Mouse (Mus musculus) embryonic facial prominence, embryonic 12.5 days (tissue): ENCODE data around the gene Adcy7. TPM values are rescaled to one million over a fixed set of nuclear protein-coding genes. Genes with fewer than 3 reads are reported as not detected.

ENCODE experiments used
- ATAC-seq: fragments of 200-750 bp; cut with Nextera tagmentation; 2 replicates; pipeline ENCODE4 v1.8.0; 2017; ENCODE audit not compliant: insufficient number of reproducible peaks, insufficient read depth, low FRiP score, low TSS enrichment
- H3K27ac ChIP-seq: fragments of 300-500 bp; sonication (generic); 2 replicates; pipeline ENCODE4 v1.5.1; 2016; ENCODE audit warnings: mild to moderate bottlenecking
- H3K27me3 ChIP-seq: fragments of 300-500 bp; sonication (generic); 2 replicates; pipeline ENCODE4 v1.6.1; 2016; ENCODE audit warnings: mild to moderate bottlenecking, moderate library complexity
- H3K36me3 ChIP-seq: fragments of 300-500 bp; sonication (generic); 2 replicates; pipeline ENCODE4 v1.6.1; 2016; ENCODE audit warnings: mild to moderate bottlenecking
- H3K4me1 ChIP-seq: fragments of 300-500 bp; sonication (generic); 2 replicates; pipeline ENCODE4 v1.6.1; 2016
- H3K4me2 ChIP-seq: fragments of 300-500 bp; sonication (generic); replicated peaks from 2 replicates; pipeline ENCODE4 v1.6.1; 2016; ENCODE audit warnings: mild to moderate bottlenecking, moderate library complexity
- H3K4me3 ChIP-seq: fragments of 300-500 bp; sonication (generic); 2 replicates; pipeline ENCODE4 v1.5.1; 2016; ENCODE audit warnings: mild to moderate bottlenecking
- H3K9ac ChIP-seq: fragments of 300-500 bp; sonication (generic); 2 replicates; pipeline ENCODE4 v1.6.1; 2016; ENCODE audit warnings: mild to moderate bottlenecking, moderate library complexity
- H3K9me3 ChIP-seq: fragments of 300-500 bp; sonication (generic); 2 replicates; pipeline ENCODE4 v1.6.1; 2016; ENCODE audit warnings: mild to moderate bottlenecking, moderate library complexity
- WGBS: fragments of 180-500 bp; shearing (Covaris S2); methylation state at CpG from one replicate; pipeline ENCODE4 v1.1.7; 2016; 5-methylcytosine and 5-hydroxymethylcytosine counted together
- polyA plus RNA-seq: library from polyadenylated mRNA; unstranded; fragments of >200 nt; fragmentation: Nextera tagmentation; extraction: Ambion mirVana; gene quantifications from 2 replicates; pipeline ENCODE4 v1.2.1, GENCODE M21; 2016

The Adcy7 gene
- polyA plus RNA-seq, 1 experiment from 2014 or later: 4.1 TPM

DNA sequence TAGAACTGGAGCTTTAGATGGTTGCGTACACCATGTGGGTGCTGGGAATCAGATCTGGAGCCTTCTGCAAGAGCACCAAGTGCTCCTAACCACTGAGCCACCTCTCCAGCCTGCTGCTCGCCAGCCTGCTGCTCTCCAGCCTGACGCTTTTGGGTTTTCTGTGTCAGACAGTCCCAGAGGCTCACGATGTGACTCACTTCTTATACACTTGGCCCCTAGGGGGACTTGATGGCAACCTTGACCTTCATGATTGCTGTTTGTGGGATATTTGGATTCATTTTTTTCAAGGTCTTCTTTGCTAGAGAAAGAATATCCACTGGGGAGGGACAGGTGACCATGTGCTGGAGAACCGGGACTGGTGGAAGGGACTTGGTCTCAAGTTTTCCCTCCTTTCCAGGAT is 49.2 kb downstream of the Adcy7 start:
- Histone ChIP-seq H3K9ac (no peak overlapping the region), H3K9me3 (no peaks in the 10 kb centered on the region), H3K36me3 (peaks cover 19% of the 10 kb centered on the region), H3K27ac (no peak overlapping the region), H3K4me2 (no peak overlapping the region), H3K4me3 (no peak overlapping the region), H3K27me3 (no peaks in the 10 kb centered on the region), H3K4me1 (peaks cover 11% of the 10 kb centered on the region)
- no peak for ATAC-seq
- 88% methylated on average over 5 of the region's 5 CpGs for WGBS

DNA sequence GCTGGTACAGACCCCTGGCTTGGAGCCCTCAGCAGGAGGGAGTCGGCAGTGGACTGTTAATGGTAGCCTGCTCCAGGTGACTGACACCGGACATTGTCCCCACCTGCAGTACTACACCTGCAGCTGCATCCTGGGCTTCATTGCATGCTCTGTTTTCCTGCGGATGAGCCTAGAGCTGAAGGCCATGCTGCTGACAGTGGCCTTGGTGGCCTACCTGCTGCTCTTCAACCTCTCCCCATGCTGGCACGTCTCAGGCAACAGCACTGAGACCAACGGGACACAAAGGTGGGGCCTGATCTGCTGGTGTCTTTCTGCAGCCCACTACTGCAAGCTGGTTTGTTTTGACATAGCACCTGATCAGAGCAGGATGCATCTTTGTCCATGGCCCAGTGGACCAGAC is 51.3 kb downstream of the Adcy7 start:
- H3K36me3 ChIP-seq: peaks cover 32% of the 10 kb centered on the region
- 84% methylated on average over 5 of the region's 5 CpGs for WGBS
- H3K27me3 ChIP-seq: no peaks in the 10 kb centered on the region
- H3K4me1 ChIP-seq: no peaks in the 10 kb centered on the region
- H3K9ac ChIP-seq: no peak overlapping the region
- ATAC-seq: no peak
- no peaks in the 10 kb centered on the region for H3K9me3 ChIP-seq
- H3K4me2 ChIP-seq: no peak overlapping the region
- no peak overlapping the region for H3K4me3 ChIP-seq
- H3K27ac ChIP-seq: no peak overlapping the region

DNA sequence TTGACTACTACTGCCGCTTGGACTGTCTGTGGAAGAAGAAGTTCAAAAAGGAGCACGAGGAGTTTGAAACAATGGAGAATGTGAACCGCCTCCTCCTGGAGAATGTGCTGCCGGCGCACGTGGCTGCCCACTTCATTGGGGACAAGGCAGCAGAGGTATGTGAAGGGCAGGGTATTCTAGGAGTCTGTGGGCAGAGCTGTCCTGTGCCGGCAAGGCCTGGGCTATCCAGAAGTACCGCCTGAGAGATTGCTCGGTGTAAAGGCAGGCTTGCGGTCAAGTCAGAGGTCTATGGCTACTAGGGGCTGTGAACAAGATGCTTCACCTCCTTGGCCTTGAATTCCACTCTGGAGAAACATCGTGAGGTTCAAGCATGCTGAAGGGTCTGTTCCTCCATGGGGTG is 52.6 kb downstream of the Adcy7 start:
- H3K36me3 ChIP-seq: peaks cover 38% of the 10 kb centered on the region
- H3K4me2 ChIP-seq: no peak overlapping the region
- H3K9me3 ChIP-seq: no peaks in the 10 kb centered on the region
- H3K4me1 ChIP-seq: peaks cover 2% of the 10 kb centered on the region; the same call in 1 of the 2 replicates
- ATAC-seq: no peak
- no peak overlapping the region for H3K27ac ChIP-seq
- H3K27me3 ChIP-seq: no peaks in the 10 kb centered on the region
- no peak overlapping the region for H3K9ac ChIP-seq
- 91% methylated on average over 11 of the region's 11 CpGs for WGBS
- H3K4me3 ChIP-seq: no peak overlapping the region

DNA sequence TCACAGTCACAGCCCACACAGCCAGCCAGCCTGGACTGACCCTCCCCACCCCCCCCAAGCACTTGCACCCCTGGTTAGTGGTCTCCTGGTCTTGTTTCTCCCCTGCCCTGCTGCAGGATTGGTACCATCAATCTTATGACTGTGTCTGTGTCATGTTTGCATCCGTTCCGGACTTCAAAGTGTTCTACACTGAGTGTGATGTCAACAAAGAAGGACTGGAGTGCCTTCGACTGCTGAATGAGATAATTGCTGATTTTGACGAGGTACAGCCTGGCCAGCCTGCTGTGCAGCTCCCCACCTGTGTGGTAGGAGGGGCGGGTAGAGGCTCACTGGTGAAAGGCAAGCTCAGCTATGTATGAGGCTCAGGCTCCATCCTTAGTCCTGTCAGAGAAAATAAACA is 53.0 kb downstream of the Adcy7 start:
- 55% methylated on average over 5 of the region's 5 CpGs for WGBS
- Histone ChIP-seq H3K9me3 (no peaks in the 10 kb centered on the region), H3K9ac (no peak overlapping the region), H3K27me3 (no peaks in the 10 kb centered on the region), H3K27ac (no peak overlapping the region), H3K4me1 (peaks cover 2% of the 10 kb centered on the region; the same call in 1 of the 2 replicates), H3K36me3 (peaks cover 43% of the 10 kb centered on the region), H3K4me3 (no peak overlapping the region), H3K4me2 (no peak overlapping the region)
- no peak for ATAC-seq

DNA sequence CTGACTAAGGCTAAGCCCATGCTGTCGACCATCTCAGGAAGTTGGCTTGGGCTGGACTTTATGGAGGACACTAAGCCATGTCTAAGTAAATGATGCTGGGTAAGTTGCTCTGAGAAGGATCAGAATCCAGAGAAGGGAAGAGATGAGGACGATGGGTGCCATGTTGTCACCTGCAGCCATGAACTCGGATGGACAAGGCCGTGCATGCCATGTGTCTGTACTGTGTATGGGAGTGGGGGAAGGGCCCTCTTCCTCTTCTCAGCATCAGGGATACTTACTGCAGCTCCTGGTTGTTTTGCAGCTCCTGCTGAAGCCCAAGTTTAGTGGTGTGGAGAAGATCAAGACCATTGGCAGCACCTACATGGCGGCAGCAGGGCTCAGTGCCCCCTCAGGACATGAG is 53.6 kb downstream of the Adcy7 start:
- Histone ChIP-seq H3K4me1 (peaks cover 2% of the 10 kb centered on the region; the same call in 1 of the 2 replicates), H3K36me3 (peaks cover 44% of the 10 kb centered on the region), H3K4me2 (no peak overlapping the region), H3K9me3 (no peaks in the 10 kb centered on the region), H3K27ac (no peak overlapping the region), H3K4me3 (no peak overlapping the region), H3K9ac (no peak overlapping the region), H3K27me3 (no peaks in the 10 kb centered on the region)
- no peak for ATAC-seq
- 83% methylated on average over 5 of the region's 5 CpGs for WGBS

DNA sequence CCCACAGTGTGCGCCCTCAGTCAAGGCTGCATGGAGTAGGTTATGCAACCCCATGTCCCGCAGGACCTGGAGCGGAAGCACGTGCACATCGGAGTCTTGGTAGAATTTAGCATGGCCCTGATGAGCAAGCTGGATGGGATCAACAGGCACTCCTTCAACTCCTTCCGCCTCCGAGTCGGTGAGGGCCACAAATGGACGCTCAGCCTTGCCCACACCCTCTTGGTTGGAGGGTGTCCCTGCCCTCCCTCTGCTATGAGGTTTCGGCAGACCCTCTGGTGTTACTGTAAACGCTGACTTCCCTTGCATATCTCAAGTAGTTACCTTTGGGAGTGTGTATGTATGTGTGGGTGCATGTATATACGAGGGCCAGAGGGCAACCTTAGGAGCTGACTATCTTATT is 54.1 kb downstream of the Adcy7 start:
- H3K27me3 ChIP-seq: no peaks in the 10 kb centered on the region
- no peak overlapping the region for H3K9ac ChIP-seq
- ATAC-seq: no peak
- H3K36me3 ChIP-seq: peaks cover 47% of the 10 kb centered on the region
- H3K27ac ChIP-seq: no peak overlapping the region
- no peak overlapping the region for H3K4me3 ChIP-seq
- peaks cover 2% of the 10 kb centered on the region; the same call in 1 of the 2 replicates for H3K4me1 ChIP-seq
- whole genome bisulfite sequencing: 96% methylated on average over 12 of the region's 12 CpGs
- H3K4me2 ChIP-seq: no peak overlapping the region
- H3K9me3 ChIP-seq: no peaks in the 10 kb centered on the region

DNA sequence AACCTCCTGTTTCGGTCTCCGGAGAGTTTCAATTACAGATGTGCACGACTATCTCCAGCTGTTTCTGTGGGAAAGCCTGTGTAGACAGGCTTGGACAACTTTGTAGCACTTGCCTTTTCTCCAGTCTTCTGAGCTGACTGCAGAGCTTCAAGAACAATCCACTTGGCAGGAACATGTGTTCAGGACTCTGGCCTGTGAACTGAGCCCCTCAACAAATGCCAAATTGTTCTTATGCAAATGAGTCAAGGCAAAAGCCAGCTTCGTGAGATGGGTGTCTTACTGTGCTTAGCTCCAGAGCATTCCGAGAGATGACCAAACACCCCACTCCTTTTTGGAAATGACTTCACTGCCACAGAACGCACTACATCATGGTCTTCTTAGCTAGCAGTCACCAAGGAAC is 56.5 kb downstream of the Adcy7 start:
- Histone ChIP-seq H3K36me3 (peaks cover 71% of the 10 kb centered on the region), H3K9ac (no peak overlapping the region)

DNA sequence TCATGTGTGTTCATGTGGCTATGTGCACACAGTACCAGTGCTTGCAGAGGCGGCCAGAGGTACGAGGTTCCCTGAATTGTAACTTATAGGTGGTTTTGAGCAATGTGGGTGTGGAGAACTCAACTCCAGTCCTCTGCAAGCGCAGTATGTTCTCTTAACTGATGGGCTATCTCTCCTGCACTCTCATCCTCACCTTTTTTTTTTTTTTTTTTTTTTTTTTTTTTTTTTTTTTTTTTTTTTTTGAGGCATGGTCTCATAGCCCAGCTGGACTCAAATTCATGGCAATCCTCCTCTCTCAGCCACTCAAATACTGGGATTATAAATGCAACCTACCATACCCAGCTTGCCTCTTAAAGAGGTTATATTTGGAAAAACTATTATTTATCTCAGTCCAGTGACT is 58.6 kb downstream of the Adcy7 start:
- Histone ChIP-seq H3K36me3 (peaks cover 79% of the 10 kb centered on the region), H3K4me1 (peaks cover 2% of the 10 kb centered on the region; the same call in 1 of the 2 replicates), H3K27me3 (no peaks in the 10 kb centered on the region), H3K4me2 (no peak overlapping the region), H3K4me3 (no peak overlapping the region), H3K27ac (no peak overlapping the region), H3K9me3 (no peaks in the 10 kb centered on the region), H3K9ac (no peak overlapping the region)
- ATAC-seq: no peak
- WGBS: 96% methylated on average over 3 of the region's 3 CpGs

More for the DNA sequence above, 56.5 kb downstream of the Adcy7 start:
- Histone ChIP-seq H3K9me3 (no peaks in the 10 kb centered on the region), H3K4me2 (no peak overlapping the region), H3K27ac (no peak overlapping the region; the same call in 1 of the 2 replicates), H3K4me1 (peaks cover 2% of the 10 kb centered on the region; the same call in 1 of the 2 replicates), H3K27me3 (no peaks in the 10 kb centered on the region), H3K4me3 (no peak overlapping the region)
- WGBS: 75% methylated on average over 6 of the region's 6 CpGs
- no peak for ATAC-seq

DNA sequence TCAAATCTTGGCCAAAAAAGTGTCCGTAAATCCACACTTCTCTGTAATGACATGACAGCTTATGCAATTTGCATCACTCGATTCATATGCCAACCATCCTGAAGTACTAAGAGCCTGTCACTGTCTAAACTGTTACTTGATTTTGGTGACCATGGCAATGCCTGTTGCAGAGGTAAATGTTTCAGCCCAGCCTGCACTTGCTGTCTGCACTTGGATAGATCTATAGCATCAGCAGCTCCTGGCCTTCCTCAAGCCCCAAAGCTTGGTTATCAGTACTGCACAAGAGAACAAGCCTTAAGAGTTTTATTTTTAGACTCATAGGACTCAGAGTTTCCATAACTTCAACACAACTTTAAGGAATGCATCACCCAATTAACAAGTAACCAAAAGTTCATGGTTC is 62.2 kb downstream of the Adcy7 start:
- H3K4me2 ChIP-seq: no peak overlapping the region
- ATAC-seq: no peak
- no peaks in the 10 kb centered on the region for H3K27me3 ChIP-seq
- no peaks in the 10 kb centered on the region for H3K9me3 ChIP-seq
- no peak overlapping the region for H3K4me3 ChIP-seq
- no peaks in the 10 kb centered on the region for H3K4me1 ChIP-seq
- WGBS: 95% methylated on average over 2 of the region's 2 CpGs
- no peak overlapping the region for H3K9ac ChIP-seq
- no peak overlapping the region for H3K27ac ChIP-seq
- peaks cover 72% of the 10 kb centered on the region for H3K36me3 ChIP-seq

DNA sequence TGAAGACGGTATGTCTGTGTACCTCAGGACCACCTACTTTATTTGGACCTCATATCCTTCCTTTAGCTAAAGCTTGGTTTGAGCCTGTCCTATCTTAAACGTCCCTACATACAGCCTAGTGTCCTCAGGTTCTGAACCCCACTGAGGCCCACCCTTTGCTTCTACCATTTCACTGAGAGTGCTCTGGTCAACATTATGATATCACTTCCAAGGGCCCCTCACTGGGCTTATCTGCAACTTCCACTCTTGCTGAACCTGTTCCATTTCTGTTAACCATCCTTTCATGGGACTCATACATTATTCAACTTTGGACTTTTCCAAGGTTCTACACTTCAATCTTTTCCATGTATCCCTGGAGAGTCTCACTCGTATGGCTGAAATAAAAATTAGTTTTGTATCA is 62.8 kb downstream of the Adcy7 start:
- H3K9me3 ChIP-seq: no peaks in the 10 kb centered on the region
- ATAC-seq: no peak
- no peak overlapping the region for H3K4me3 ChIP-seq
- 89% methylated on average over 3 of the region's 3 CpGs for WGBS
- H3K27ac ChIP-seq: no peak overlapping the region
- no peaks in the 10 kb centered on the region for H3K4me1 ChIP-seq
- H3K27me3 ChIP-seq: no peaks in the 10 kb centered on the region
- no peak overlapping the region for H3K4me2 ChIP-seq
- peaks cover 76% of the 10 kb centered on the region for H3K36me3 ChIP-seq
- H3K9ac ChIP-seq: no peak overlapping the region

DNA sequence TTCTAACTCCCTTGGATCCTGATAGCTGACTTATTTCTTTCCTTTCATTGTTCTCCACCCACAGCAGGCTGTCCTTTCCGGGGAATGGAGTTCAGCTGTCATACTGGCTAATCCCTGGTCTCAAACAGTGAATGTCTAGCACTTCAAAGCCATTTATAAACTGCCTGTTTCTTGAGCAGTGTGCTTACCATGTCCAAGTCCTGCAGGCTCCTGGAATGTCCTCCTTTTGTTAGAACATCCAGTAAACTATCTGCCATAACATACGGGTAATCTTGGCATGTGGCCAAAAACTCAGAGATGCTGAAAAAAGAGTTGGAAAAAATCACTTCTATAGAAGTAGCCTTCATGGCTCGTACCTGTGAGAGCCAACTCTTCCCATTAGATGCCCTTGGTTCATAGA is 67.0 kb downstream of the Adcy7 start:
- H3K9me3 ChIP-seq: no peaks in the 10 kb centered on the region
- no peak overlapping the region for H3K27ac ChIP-seq
- peaks cover 77% of the 10 kb centered on the region for H3K36me3 ChIP-seq
- no peak overlapping the region for H3K4me2 ChIP-seq
- 73% methylated on average over 3 of the region's 3 CpGs for WGBS
- ATAC-seq: no peak
- no peak overlapping the region for H3K4me3 ChIP-seq
- no peaks in the 10 kb centered on the region for H3K27me3 ChIP-seq
- no peaks in the 10 kb centered on the region for H3K4me1 ChIP-seq
- no peak overlapping the region for H3K9ac ChIP-seq

DNA sequence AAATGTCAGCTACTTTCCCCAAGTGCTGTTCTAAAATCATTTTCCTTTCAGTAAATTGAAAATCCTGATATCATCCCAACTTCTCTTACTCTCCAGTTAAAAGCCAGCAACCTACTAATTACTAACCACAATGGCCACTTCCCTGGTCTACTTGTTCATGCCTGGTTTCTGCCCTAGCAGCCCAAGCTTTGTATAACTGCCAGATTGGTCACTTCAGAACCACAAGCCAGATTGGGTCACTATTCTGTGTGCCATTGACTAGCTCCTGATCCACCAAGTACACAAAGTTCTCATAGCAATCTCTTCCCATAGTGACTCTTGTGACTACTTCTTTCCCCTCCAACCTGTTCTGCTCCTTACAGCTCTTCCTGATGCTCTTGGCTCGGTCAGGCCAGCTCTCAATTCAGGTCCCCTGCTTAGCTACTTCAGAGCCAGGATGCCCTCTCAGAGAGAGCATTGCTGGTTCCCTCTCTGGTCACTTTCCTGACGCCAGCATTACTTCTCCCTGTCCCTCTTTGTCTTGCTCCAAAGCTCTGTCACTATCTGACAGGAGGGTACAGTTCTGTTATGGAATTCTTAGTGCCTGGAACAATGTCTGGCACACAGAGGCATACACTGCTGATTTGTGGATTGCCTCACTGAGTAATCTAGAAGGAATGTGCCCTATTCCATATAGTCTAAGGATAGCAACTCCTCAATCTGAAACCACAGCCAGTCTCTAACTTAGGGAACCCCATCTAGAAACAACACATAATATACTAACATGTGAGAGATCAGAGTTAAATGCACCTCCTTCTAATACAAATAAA is 67.9 kb downstream of the Adcy7 start:
- 93% methylated on average over 2 of the region's 2 CpGs for WGBS
- H3K36me3 ChIP-seq: peaks cover 77% of the 10 kb centered on the region
- H3K27ac ChIP-seq: no peak overlapping the region
- no peak for ATAC-seq
- H3K4me1 ChIP-seq: no peaks in the 10 kb centered on the region
- H3K9ac ChIP-seq: no peak overlapping the region
- no peaks in the 10 kb centered on the region for H3K27me3 ChIP-seq
- no peaks in the 10 kb centered on the region for H3K9me3 ChIP-seq
- H3K4me3 ChIP-seq: no peak overlapping the region
- H3K4me2 ChIP-seq: no peak overlapping the region
